Mouse (Mus musculus) CH12.LX (cell line): Measurements from ENCODE around the gene Mycn. TPM values are rescaled to one million over a fixed set of nuclear protein-coding genes. Genes with fewer than 3 reads are reported as not detected.

Experiments used
- DNase-seq: peaks from one replicate; pipeline ENCODE4 v3.0.0-alpha.2; 2013; ENCODE audit errors: extremely low read depth
- H3K27ac ChIP-seq: 2 replicates; pipeline ENCODE4 v1.5.1; 2012; ENCODE audit warnings: low read depth, mild to moderate bottlenecking, control low read depth, moderate library complexity; ENCODE audit not compliant: insufficient read depth
- H3K27me3 ChIP-seq: replicated peaks from 2 replicates; pipeline ENCODE3; 2012; ENCODE audit warnings: inconsistent platforms
- H3K36me3 ChIP-seq, 2 experiments: replicated peaks in 1 of 2; 2 replicates each; pipeline versions ENCODE3 to v1.6.1; 2012; ENCODE audit warnings: inconsistent platforms in 1 of 2, low read length in 1 of 2, mild to moderate bottlenecking in 1 of 2, mixed read lengths in 1 of 2, moderate library complexity in 1 of 2; ENCODE audit not compliant: control insufficient read depth in 1 of 2, insufficient read depth in 1 of 2
- H3K4me1 ChIP-seq, 2 experiments: 2 replicates each; pipeline ENCODE4 v1.6.1; 2012; ENCODE audit warnings: inconsistent platforms in 1 of 2, moderate library complexity in 1 of 2; ENCODE audit not compliant: insufficient read depth in 2 of 2, control insufficient read depth in 1 of 2
- H3K4me2 ChIP-seq: 2 replicates; pipeline ENCODE4 v1.6.1; 2012; ENCODE audit warnings: low read depth, mild to moderate bottlenecking, control low read depth; ENCODE audit not compliant: poor library complexity, insufficient read depth, severe bottlenecking
- H3K4me3 ChIP-seq, 3 experiments: fragments of 150-350 bp in 1 of 3; sonication (generic) in 1 of 3; replicated peaks in 1 of 3; 2 replicates each; pipeline versions ENCODE3 to v1.5.1; 2011 to 2012; ENCODE audit warnings: low read depth in 2 of 3, low read length in 2 of 3, mild to moderate bottlenecking in 2 of 3, moderate library complexity in 2 of 3, control low read depth in 1 of 3, improper control_type of control experiment in 1 of 3, inconsistent platforms in 1 of 3, mixed read lengths in 1 of 3; ENCODE audit not compliant: poor library complexity in 1 of 3
- H3K79me2 ChIP-seq: replicated peaks from 2 replicates; pipeline ENCODE4 v1.6.1; 2012; ENCODE audit warnings: mild to moderate bottlenecking, moderate library complexity; ENCODE audit not compliant: control insufficient read depth, poor library complexity, insufficient read depth, severe bottlenecking; ENCODE audit errors: extremely low read depth
- H3K9ac ChIP-seq: 2 replicates; pipeline ENCODE4 v1.6.1; 2012; ENCODE audit warnings: low read depth, mild to moderate bottlenecking, control low read depth, moderate library complexity; ENCODE audit not compliant: insufficient read depth
- H3K9me3 ChIP-seq: replicated peaks from 2 replicates; pipeline ENCODE3; 2012; ENCODE audit warnings: low read length, inconsistent platforms, mixed read lengths
- BHLHE40 ChIP-seq: IDR thresholded peaks from 2 replicates; pipeline ENCODE4 v1.6.1; 2011; ENCODE audit warnings: mild to moderate bottlenecking, low read depth, low read length, improper control_type of control experiment
- CHD1 ChIP-seq: IDR thresholded peaks from 2 replicates; pipeline ENCODE4 v1.6.1; 2012; ENCODE audit warnings: low read depth, low read length, improper control_type of control experiment, inconsistent platforms
- CHD2 ChIP-seq: IDR thresholded peaks from 2 replicates; pipeline ENCODE4 v1.6.1; 2011; ENCODE audit warnings: low read length, improper control_type of control experiment
- CTCF ChIP-seq, 2 experiments: IDR thresholded peaks in 1 of 2; conservative IDR thresholded peaks in 1 of 2; 2 replicates each; pipeline ENCODE4 v1.5.1; 2011 to 2012; ENCODE audit warnings: low read depth in 2 of 2, low read length in 2 of 2, improper control_type of control experiment in 1 of 2, inconsistent platforms in 1 of 2, mild to moderate bottlenecking in 1 of 2, moderate library complexity in 1 of 2
- E2F4 ChIP-seq: IDR thresholded peaks from 2 replicates; pipeline ENCODE4 v1.6.1; 2011; ENCODE audit warnings: low read depth, low read length, improper control_type of control experiment; ENCODE audit not compliant: insufficient replicate concordance
- ELF1 ChIP-seq: IDR thresholded peaks from 2 replicates; pipeline ENCODE4 v1.6.1; 2014; ENCODE audit warnings: low read depth, mild to moderate bottlenecking, inconsistent platforms, low read length, improper control_type of control experiment
- EP300 ChIP-seq: IDR thresholded peaks from 2 replicates; pipeline ENCODE4 v1.6.1; 2011; ENCODE audit warnings: low read length, improper control_type of control experiment
- ETS1 ChIP-seq: conservative IDR thresholded peaks from 2 replicates; pipeline ENCODE4 v1.6.1; 2012; ENCODE audit warnings: low read depth, mild to moderate bottlenecking, inconsistent platforms, low read length, improper control_type of control experiment, moderate library complexity
- IRF4 ChIP-seq: IDR thresholded peaks from 2 replicates; pipeline ENCODE4 v1.6.1; 2014; ENCODE audit warnings: low read depth, mild to moderate bottlenecking, inconsistent platforms, low read length, improper control_type of control experiment
- JUN ChIP-seq: IDR thresholded peaks from 2 replicates; pipeline ENCODE4 v1.6.1; 2011; ENCODE audit warnings: low read depth, mild to moderate bottlenecking, low read length, improper control_type of control experiment, moderate library complexity; ENCODE audit not compliant: insufficient read depth
- JUND ChIP-seq: conservative IDR thresholded peaks from 2 replicates; pipeline ENCODE4 v1.6.1; 2011; ENCODE audit warnings: low read depth, low read length, improper control_type of control experiment
- KAT2A ChIP-seq: IDR thresholded peaks from 2 replicates; pipeline ENCODE4 v1.6.1; 2012; ENCODE audit warnings: low read length, improper control_type of control experiment, inconsistent platforms; ENCODE audit not compliant: insufficient replicate concordance
- MAX ChIP-seq: IDR thresholded peaks from 2 replicates; pipeline ENCODE4 v1.6.1; 2011; ENCODE audit warnings: low read length, improper control_type of control experiment
- MAZ ChIP-seq: IDR thresholded peaks from 2 replicates; pipeline ENCODE4 v1.6.1; 2012; ENCODE audit warnings: low read depth, mild to moderate bottlenecking, inconsistent platforms, low read length, improper control_type of control experiment, moderate library complexity
- MEF2A ChIP-seq: IDR thresholded peaks from 2 replicates; pipeline ENCODE4 v1.6.1; 2014; ENCODE audit warnings: low read depth, mild to moderate bottlenecking, inconsistent platforms, low read length, improper control_type of control experiment, borderline replicate concordance
- MXI1 ChIP-seq: IDR thresholded peaks from 2 replicates; pipeline ENCODE4 v1.6.1; 2011; ENCODE audit warnings: mild to moderate bottlenecking, low read depth, low read length, improper control_type of control experiment
- MYC ChIP-seq: IDR thresholded peaks from 2 replicates; pipeline ENCODE4 v1.6.1; 2011; ENCODE audit warnings: low read depth, mild to moderate bottlenecking, improper control_type of control experiment, low read length
- NELFE ChIP-seq: IDR thresholded peaks from 2 replicates; pipeline ENCODE4 v1.6.1; 2011; ENCODE audit warnings: low read depth, low read length, improper control_type of control experiment
- NRF1 ChIP-seq: IDR thresholded peaks from 2 replicates; pipeline ENCODE4 v1.6.1; 2014; ENCODE audit warnings: low read depth, mild to moderate bottlenecking, inconsistent platforms, low read length, improper control_type of control experiment, moderate library complexity
- POLR2A ChIP-seq: IDR thresholded peaks from 2 replicates; pipeline ENCODE4 v1.6.1; 2011; ENCODE audit warnings: low read depth, mild to moderate bottlenecking, improper control_type of control experiment, low read length
- POLR2AphosphoS2 ChIP-seq: IDR thresholded peaks from 2 replicates; pipeline ENCODE4 v1.6.1; 2011; ENCODE audit warnings: low read depth, low read length, improper control_type of control experiment
- RAD21 ChIP-seq: IDR thresholded peaks from 2 replicates; pipeline ENCODE4 v1.6.1; 2011; ENCODE audit warnings: low read depth, mild to moderate bottlenecking, low read length, improper control_type of control experiment, moderate library complexity
- RCOR1 ChIP-seq: conservative IDR thresholded peaks from 2 replicates; pipeline ENCODE4 v1.6.1; 2012; ENCODE audit warnings: low read depth, mild to moderate bottlenecking, inconsistent platforms, low read length, improper control_type of control experiment
- SIN3A ChIP-seq: IDR thresholded peaks from 2 replicates; pipeline ENCODE4 v1.6.1; 2012; ENCODE audit warnings: low read length, improper control_type of control experiment, inconsistent platforms
- TBP ChIP-seq: conservative IDR thresholded peaks from 2 replicates; pipeline ENCODE4 v1.6.1; 2011; ENCODE audit warnings: low read depth, low read length, improper control_type of control experiment
- UBTF ChIP-seq: IDR thresholded peaks from 2 replicates; pipeline ENCODE4 v1.6.1; 2012; ENCODE audit warnings: low read depth, mild to moderate bottlenecking, inconsistent platforms, low read length, improper control_type of control experiment, moderate library complexity
- USF1 ChIP-seq: IDR thresholded peaks from 2 replicates; pipeline ENCODE4 v1.6.1; 2014; ENCODE audit warnings: low read depth, mild to moderate bottlenecking, inconsistent platforms, low read length, improper control_type of control experiment
- USF2 ChIP-seq: conservative IDR thresholded peaks from 2 replicates; pipeline ENCODE4 v1.6.1; 2011; ENCODE audit warnings: low read depth, low read length, improper control_type of control experiment
- ZC3H11A ChIP-seq: IDR thresholded peaks from 2 replicates; pipeline ENCODE4 v1.6.1; 2012; ENCODE audit warnings: low read depth, mild to moderate bottlenecking, inconsistent platforms, low read length, improper control_type of control experiment
- dilution Hi-C: fragments of 300-500 bp; cut with MboI; formaldehyde crosslinking; loops from 2 replicates; pipeline ENCODE4 v1.14.3; 2020; ENCODE audit warnings: low sequenced_read_pairs; ENCODE audit not compliant: extremely low pct_unique_long_range_greater_than_20kb, extremely low pct_ligation_motif_present
- in situ Hi-C: fragments of 300-500 bp; cut with MboI; formaldehyde crosslinking; loops from 3 replicates; pipeline ENCODE4 v1.14.3; 2019; ENCODE audit warnings: low sequenced_read_pairs, low pct_ligation_motif_present, low pct_unique_long_range_greater_than_20kb, mixed read lengths
- polyA plus RNA-seq: library from polyadenylated mRNA; unstranded; fragments of >175 nt; gene quantifications from 2 replicates; pipeline ENCODE4 v1.2.1, GENCODE M21; 2012; ENCODE audit warnings: low read depth; ENCODE audit not compliant: insufficient read length
- total RNA-seq, 2 experiments: library from RNA; depleted of rRNA; stranded (reverse); fragments of 300-350 nt in 1 of 2; fragments of >200 nt in 1 of 2; gene quantifications; 2 replicates each; pipeline ENCODE4 v1.2.3; 2012 to 2014

The Mycn gene
- total and polyA plus RNA-seq, 3 experiments, result not detected

DNA sequence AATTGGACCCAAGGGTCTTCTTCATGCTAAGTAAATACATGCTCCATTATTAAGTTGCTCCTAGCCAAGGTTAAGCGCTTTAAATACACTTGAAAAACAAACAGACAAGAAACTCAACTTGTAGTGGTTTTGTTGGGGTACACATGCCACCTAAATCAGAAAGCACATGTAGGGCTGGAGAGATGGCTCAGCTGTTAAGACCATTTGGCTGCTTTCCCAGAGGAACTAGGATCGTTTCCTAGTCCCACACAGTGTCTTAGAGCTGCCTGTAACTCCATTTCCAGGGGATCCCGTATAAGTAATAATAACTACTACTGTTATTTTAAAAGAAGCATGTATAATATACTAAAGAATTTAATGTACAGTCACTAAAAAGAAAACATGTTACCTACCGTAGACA, 5.9 kb upstream of the Mycn start:
- Histone ChIP-seq H3K36me3 (no peaks in the 10 kb centered on the region), H3K4me3 (no peak overlapping the region), H3K4me2 (no peak overlapping the region), H3K27ac (no peak overlapping the region), H3K9me3 (peaks cover 2% of the 10 kb centered on the region), H3K4me1 (no peaks in the 10 kb centered on the region), H3K79me2 (no peaks in the 10 kb centered on the region), H3K9ac (no peak overlapping the region), H3K27me3 (no peaks in the 10 kb centered on the region)
- DNase-seq, result no peak
- TF ChIP-seq IRF4 (no peak), ELF1 (no peak), RAD21 (no peak), NRF1 (no peak), KAT2A (no peak), ETS1 (no peak), ZC3H11A (no peak), TBP (no peak), USF1 (no peak), MXI1 (no peak), USF2 (no peak), MEF2A (no peak), CHD2 (no peak), BHLHE40 (no peak), JUN (no peak), MAX (no peak), POLR2AphosphoS2 (no peak), JUND (no peak)
- in situ Hi-C loops (no loop called here), dilution Hi-C loops (no loop called here)

- in situ Hi-C loops (no loop called here), dilution Hi-C loops (no loop called here)
- H3K4me1 ChIP-seq, result no peaks in the 10 kb centered on the region
- H3K9me3 ChIP-seq, result peaks cover 13% of the 10 kb centered on the region
- H3K4me3 ChIP-seq, result no peak overlapping the region
- no peaks in the 10 kb centered on the region for H3K27me3 ChIP-seq
- no peak overlapping the region for H3K9ac ChIP-seq
- no peak overlapping the region for H3K4me2 ChIP-seq
- no peaks in the 10 kb centered on the region for H3K36me3 ChIP-seq
- no peak for DNase-seq
- H3K27ac ChIP-seq, result no peak overlapping the region
- TF ChIP-seq EP300 (no peak), CTCF (conservative IDR thresholded peaks at IDR 0.05 in 1 of 2, IDR thresholded peaks at IDR 0.05 in 1 of 2; ENCODE audit: low read depth in 2 of 2, low read length in 2 of 2) (no peak), USF1 (no peak), CHD1 (no peak), MYC (no peak), NELFE (no peak), MAZ (no peak), NRF1 (no peak), POLR2A (no peak), UBTF (no peak), IRF4 (no peak), E2F4 (no peak), RCOR1 (no peak), BHLHE40 (no peak), MEF2A (no peak), SIN3A (no peak), MAX (no peak), ZC3H11A (no peak)
- H3K79me2 ChIP-seq, result no peaks in the 10 kb centered on the region
Observed at GRCm38 (mm10) chr12:12943288-12943687, 1.6 kb upstream of the Mycn start.
